Mouse (Mus musculus): ENCODE data around the gene H6pd. TPM values are rescaled to one million over a fixed set of nuclear protein-coding genes. Genes with fewer than 3 reads are reported as not detected.
A peak's percentile ranks its signal among the peaks of the same experiment; 100 is the strongest.

The H6pd gene
- 148 and 171 TPM in 2 replicates for polyA plus RNA-seq (2012; rRNA removed)

GRCm38 (mm10) chr4:150008853-150009586 lies at the start of gene H6pd:
Gene H6pd, minus strand, starts transcription at chr4:150009023.
- peaks cover 3% of the 10 kb centered on the region; the same call in 1 of the 2 replicates for H3K4me1 ChIP-seq (ENCODE audit: control insufficient read depth, insufficient read depth, low read length)
- peak within 1 kb of the TSS; percentile 67 for H3K4me3 ChIP-seq (replicated peaks; ENCODE audit: extremely low read depth, low read depth, low read length)
- peak; percentile 82; the same call in 1 of the 2 replicates for TF ChIP-seq POLR2A (IDR thresholded peaks at IDR 0.05; ENCODE audit: borderline replicate concordance, extremely low read depth, low read depth, low read length)
- TF ChIP-seq CTCF (IDR thresholded peaks at IDR 0.05; ENCODE audit: insufficient read depth, low read length), result no peak
- 4% methylated on average over 52 of the region's 52 CpGs for WGBS
- DNase-seq, result peak; percentile 92

DNA sequence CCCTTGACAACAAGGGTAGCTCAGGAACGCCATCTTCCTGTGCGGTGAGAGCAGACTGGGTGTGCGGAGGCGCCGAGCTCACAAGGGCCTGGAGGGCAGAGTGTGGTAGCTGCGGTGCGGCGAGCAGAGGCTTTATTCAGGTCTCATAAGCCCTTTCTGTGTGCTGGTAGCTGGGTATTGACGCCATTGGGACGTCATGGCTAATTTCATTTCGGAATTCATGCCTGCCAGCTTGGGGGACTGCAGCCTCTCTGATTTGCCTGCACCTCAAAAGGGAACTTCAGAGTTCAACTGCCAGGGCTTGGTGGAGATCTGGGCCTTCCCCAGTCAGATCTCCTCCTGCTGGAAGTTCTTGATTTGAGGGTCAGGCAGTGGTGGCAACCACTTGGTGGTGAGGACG lies 48.9 kb upstream of the H6pd start:
- DNase-seq, result no peak
- H3K4me3 ChIP-seq (replicated peaks; ENCODE audit: extremely low read depth, low read depth, low read length), result no peak overlapping the region
- TF ChIP-seq CTCF (IDR thresholded peaks at IDR 0.05; ENCODE audit: insufficient read depth, low read length) (no peak), POLR2A (IDR thresholded peaks at IDR 0.05; ENCODE audit: borderline replicate concordance, extremely low read depth, low read depth, low read length) (no peak)
- 0 out of 2 replicates have a peak, but pooled peaks cover 3% of the 10 kb centered on the region for H3K4me1 ChIP-seq (ENCODE audit: control insufficient read depth, insufficient read depth, low read length)
- WGBS, result 94% methylated on average over 12 of the region's 12 CpGs

DNA sequence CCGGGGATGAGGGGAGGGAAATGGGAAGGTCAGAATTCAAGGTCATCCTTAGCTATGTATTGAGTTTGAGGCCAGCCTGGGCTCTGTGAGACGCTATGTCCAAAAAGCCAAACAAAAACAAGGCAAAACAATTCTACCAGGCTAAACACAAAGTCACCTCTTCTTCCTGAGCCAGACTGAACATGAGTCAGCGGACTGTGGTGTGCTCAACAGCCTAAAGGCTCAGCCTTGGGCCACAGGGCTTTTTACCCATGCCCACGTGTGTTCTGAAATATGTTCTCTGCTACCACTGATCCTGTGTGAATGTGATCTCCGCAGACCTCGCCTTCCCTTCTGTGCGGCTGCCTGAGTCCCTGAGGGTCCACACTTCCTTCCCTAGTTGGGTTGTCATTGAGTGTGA lies 47.3 kb upstream of the H6pd start:
- no peak for DNase-seq
- WGBS, result 72% methylated on average over 7 of the region's 7 CpGs
- H3K4me1 ChIP-seq (ENCODE audit: control insufficient read depth, insufficient read depth, low read length), result 0 out of 2 replicates have a peak, but pooled peaks cover 3% of the 10 kb centered on the region

GRCm38 (mm10) chr4:150052380-150052779 lies 43.6 kb upstream of the H6pd start:
- no peak for DNase-seq
- TF ChIP-seq CTCF (IDR thresholded peaks at IDR 0.05; ENCODE audit: insufficient read depth, low read length) (no peak), POLR2A (IDR thresholded peaks at IDR 0.05; ENCODE audit: borderline replicate concordance, extremely low read depth, low read depth, low read length) (no peak)
- Histone ChIP-seq H3K4me1 (ENCODE audit: control insufficient read depth, insufficient read depth, low read length) (no peaks in the 10 kb centered on the region), H3K4me3 (replicated peaks; ENCODE audit: extremely low read depth, low read depth, low read length) (no peak overlapping the region)
- WGBS, result 94% methylated on average over 3 of the region's 3 CpGs

More for the DNA sequence above, 47.3 kb upstream of the H6pd start:
- TF ChIP-seq POLR2A (IDR thresholded peaks at IDR 0.05; ENCODE audit: borderline replicate concordance, extremely low read depth, low read depth, low read length) (no peak), CTCF (IDR thresholded peaks at IDR 0.05; ENCODE audit: insufficient read depth, low read length) (no peak)
- H3K4me3 ChIP-seq (replicated peaks; ENCODE audit: extremely low read depth, low read depth, low read length), result no peak overlapping the region

DNA sequence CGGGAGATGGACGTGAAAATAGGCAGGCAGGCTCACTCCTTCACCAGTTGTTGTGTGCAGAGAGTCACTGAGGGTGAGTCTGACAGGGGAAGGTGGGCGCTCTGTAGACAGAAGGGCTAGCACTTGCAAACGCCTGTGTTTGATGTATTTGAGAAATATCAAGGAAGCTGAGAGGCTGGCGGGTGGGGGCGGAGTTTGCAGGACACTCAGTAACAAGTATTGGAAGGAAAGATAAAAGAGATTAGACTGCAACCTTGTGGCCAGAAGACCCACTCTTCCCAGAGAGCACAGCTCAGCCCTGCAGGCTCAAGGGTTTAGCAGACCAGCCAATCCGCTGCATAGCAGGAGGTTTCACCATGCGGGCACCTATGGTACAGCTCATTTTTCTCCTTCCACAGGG lies 42.7 kb upstream of the H6pd start:
- DNase-seq, result no peak
- no peak overlapping the region for H3K4me3 ChIP-seq (replicated peaks; ENCODE audit: extremely low read depth, low read depth, low read length)
- H3K4me1 ChIP-seq (ENCODE audit: control insufficient read depth, insufficient read depth, low read length), result no peaks in the 10 kb centered on the region
- 68% methylated on average over 8 of the region's 8 CpGs for WGBS
- TF ChIP-seq POLR2A (IDR thresholded peaks at IDR 0.05; ENCODE audit: borderline replicate concordance, extremely low read depth, low read depth, low read length), result no peak
- TF ChIP-seq CTCF (IDR thresholded peaks at IDR 0.05; ENCODE audit: insufficient read depth, low read length), result no peak

DNA sequence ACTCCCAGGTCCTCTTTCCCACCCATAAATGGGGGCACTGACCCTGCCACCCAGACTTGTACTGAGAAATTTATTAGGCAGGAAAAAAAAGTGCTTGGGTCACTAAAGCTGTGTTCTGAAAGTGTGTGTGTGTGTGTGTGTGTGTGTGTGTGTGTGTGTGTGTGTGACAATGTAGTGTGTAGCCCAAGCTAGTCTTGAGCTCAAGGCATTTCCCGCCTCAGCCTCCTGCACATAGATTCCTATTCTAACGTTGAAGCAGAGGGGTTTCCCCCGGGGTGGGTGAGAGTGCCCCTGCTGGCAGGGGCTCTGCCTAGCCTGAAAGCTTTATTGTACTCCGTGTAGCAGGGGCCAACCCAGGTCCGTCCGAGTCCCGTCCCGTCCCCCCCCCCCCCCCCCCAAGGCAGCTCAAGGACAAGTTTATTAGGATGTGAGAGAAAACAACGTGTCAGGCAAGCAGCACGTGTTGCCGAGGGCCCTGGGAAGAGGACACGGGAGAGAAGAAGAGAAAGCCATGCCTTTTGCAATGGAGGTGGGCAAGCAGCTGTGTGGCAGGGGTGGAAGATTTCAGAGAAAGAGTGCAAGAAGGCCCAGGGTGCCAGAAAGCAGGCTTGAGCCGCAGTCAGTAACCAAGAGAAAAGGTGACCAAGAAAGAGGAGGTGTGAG lies 40.9 kb upstream of the H6pd start:
- TF ChIP-seq CTCF (IDR thresholded peaks at IDR 0.05; ENCODE audit: insufficient read depth, low read length) (no peak), POLR2A (IDR thresholded peaks at IDR 0.05; ENCODE audit: borderline replicate concordance, extremely low read depth, low read depth, low read length) (no peak)
- H3K4me1 ChIP-seq (ENCODE audit: control insufficient read depth, insufficient read depth, low read length), result no peaks in the 10 kb centered on the region
- no peak overlapping the region for H3K4me3 ChIP-seq (replicated peaks; ENCODE audit: extremely low read depth, low read depth, low read length)
- WGBS, result 29% methylated on average over 13 of the region's 13 CpGs
- no peak for DNase-seq

GRCm38 (mm10) chr4:150049157-150049513 lies 40.3 kb upstream of the H6pd start:
- WGBS, result 20% methylated on average over 15 of the region's 15 CpGs

GRCm38 (mm10) chr4:150048478-150049156 lies 39.8 kb upstream of the H6pd start:
- TF ChIP-seq POLR2A (IDR thresholded peaks at IDR 0.05; ENCODE audit: borderline replicate concordance, extremely low read depth, low read depth, low read length) (no peak), CTCF (IDR thresholded peaks at IDR 0.05; ENCODE audit: insufficient read depth, low read length) (no peak)
- Histone ChIP-seq H3K4me1 (ENCODE audit: control insufficient read depth, insufficient read depth, low read length) (no peaks in the 10 kb centered on the region), H3K4me3 (replicated peaks; ENCODE audit: extremely low read depth, low read depth, low read length) (peak overlapping the region; percentile 63)
- peak; percentile 47 for DNase-seq
- 2% methylated on average over 49 of the region's 49 CpGs for WGBS

More at GRCm38 (mm10) chr4:150049157-150049513, 40.3 kb upstream of the H6pd start:
- TF ChIP-seq POLR2A (IDR thresholded peaks at IDR 0.05; ENCODE audit: borderline replicate concordance, extremely low read depth, low read depth, low read length), result no peak
- TF ChIP-seq CTCF (IDR thresholded peaks at IDR 0.05; ENCODE audit: insufficient read depth, low read length), result no peak
- peak overlapping the region; percentile 63 for H3K4me3 ChIP-seq (replicated peaks; ENCODE audit: extremely low read depth, low read depth, low read length)
- no peak for DNase-seq
- H3K4me1 ChIP-seq (ENCODE audit: control insufficient read depth, insufficient read depth, low read length), result no peaks in the 10 kb centered on the region

DNA sequence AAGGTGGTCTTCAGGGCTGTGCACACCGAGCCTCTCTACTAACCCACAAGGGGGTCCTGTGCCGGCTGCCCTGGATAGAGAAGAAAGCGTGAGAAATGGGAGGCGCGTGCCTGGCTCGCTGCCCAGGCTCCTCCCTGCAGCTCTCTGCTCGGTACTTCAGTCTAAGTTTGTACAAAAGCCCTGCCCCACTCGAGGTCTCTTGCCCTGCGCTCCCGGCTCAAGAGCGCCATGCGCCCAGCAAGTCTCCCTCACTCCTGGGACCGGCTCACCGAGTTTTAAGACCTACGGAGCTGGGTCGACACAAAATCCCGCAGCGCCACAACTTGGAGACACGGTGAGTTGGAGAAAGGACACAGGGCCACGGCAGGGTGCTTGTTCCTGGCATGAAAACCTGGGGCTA lies 39.2 kb upstream of the H6pd start:
- DNase-seq, result peak; percentile 81
- H3K4me1 ChIP-seq (ENCODE audit: control insufficient read depth, insufficient read depth, low read length), result no peaks in the 10 kb centered on the region
- TF ChIP-seq POLR2A (IDR thresholded peaks at IDR 0.05; ENCODE audit: borderline replicate concordance, extremely low read depth, low read depth, low read length) (peak; percentile 35; the same call in 1 of the 2 replicates), CTCF (IDR thresholded peaks at IDR 0.05; ENCODE audit: insufficient read depth, low read length) (no peak)

More for the DNA sequence above, 39.2 kb upstream of the H6pd start:
- peak overlapping the region; percentile 63 for H3K4me3 ChIP-seq (replicated peaks; ENCODE audit: extremely low read depth, low read depth, low read length)
- under 1% methylated on average over 20 of the region's 20 CpGs for WGBS
